Mouse (Mus musculus): ENCODE results near the gene Prkar2a. TPM values are rescaled to one million over a fixed set of nuclear protein-coding genes. Genes with fewer than 3 reads are reported as not detected.
A peak's percentile ranks its signal among the peaks of the same experiment; 100 is the strongest.

The Prkar2a gene
- polyA plus RNA-seq, 1 experiment from 2014 or later, result 22.2 TPM

DNA sequence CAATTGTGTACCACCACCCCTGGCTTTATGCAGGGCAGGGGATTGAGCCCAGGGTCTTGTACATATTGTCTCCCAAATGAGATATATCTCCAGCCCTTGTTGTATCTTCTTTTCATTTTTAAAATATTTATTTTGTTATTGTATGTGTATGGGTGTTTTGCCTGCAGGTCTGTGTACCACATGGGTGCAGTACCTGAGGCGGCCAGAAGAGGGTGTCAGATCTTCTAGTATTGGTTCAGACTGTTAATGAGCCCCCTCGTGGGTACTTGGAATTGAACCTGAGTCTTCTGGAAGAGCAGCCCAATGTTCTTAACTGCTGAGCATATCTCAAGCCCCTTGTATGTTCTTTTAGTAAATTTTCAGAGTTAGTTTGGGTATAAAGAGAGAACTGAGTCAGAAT is 16.0 kb upstream of the Prkar2a start:
- Histone ChIP-seq H3K4me2 (replicated peaks; ENCODE audit: low read depth) (no peak overlapping the region), H3K36me3 (ENCODE audit: control insufficient read depth, insufficient read depth, low read length) (peaks cover 14% of the 10 kb centered on the region), H3K9ac (ENCODE audit: low read length) (no peak overlapping the region), H3K4me3 (ENCODE audit: low read depth, low read length) (no peak overlapping the region), H3K27ac (replicated peaks) (no peak overlapping the region), H3K9me3 (ENCODE audit: control insufficient read depth, low read length) (no peaks in the 10 kb centered on the region), H3K27me3 (ENCODE audit: control insufficient read depth, insufficient read depth, low read length) (no peaks in the 10 kb centered on the region), H3K4me1 (replicated peaks; ENCODE audit: control insufficient read depth, insufficient read depth) (no peaks in the 10 kb centered on the region)
- peak; percentile 36 for DNase-seq (ENCODE audit: low spot score)
- 47% methylated on average over 2 of the region's 2 CpGs for WGBS
- peak; percentile 58 for TF ChIP-seq CTCF (IDR thresholded peaks at IDR 0.05; ENCODE audit: low read depth)
- no peak for TF ChIP-seq EP300 (optimal IDR thresholded peaks at IDR 0.05)
- ATAC-seq (ENCODE audit: low FRiP score, low TSS enrichment), result no peak

DNA sequence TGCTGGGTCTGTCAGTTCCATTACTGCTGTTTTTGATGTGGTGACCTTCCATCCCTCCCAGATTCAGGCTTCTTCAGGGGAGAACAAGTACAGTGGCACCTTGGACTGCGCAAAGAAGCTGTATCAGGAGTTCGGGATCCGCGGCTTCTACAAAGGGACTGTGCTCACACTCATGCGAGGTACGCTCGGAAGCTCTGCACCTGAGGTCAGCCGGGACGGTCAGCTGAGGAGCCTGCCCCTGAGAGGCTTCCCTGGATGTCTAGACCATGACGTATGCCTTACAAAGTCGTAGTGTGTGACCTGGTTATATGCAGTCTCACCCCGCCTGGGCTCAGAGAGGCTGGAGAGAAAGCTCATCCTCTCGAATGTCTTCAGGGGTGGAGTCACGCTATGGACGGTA is 9.1 kb upstream of the Prkar2a start:
- H3K9ac ChIP-seq (ENCODE audit: low read length), result no peak overlapping the region
- DNase-seq (ENCODE audit: low spot score) (no peak), ATAC-seq (ENCODE audit: low FRiP score, low TSS enrichment) (no peak)
- 92% methylated on average over 15 of the region's 15 CpGs for WGBS
- no peak overlapping the region for H3K27ac ChIP-seq (replicated peaks)
- no peaks in the 10 kb centered on the region for H3K4me1 ChIP-seq (replicated peaks; ENCODE audit: control insufficient read depth, insufficient read depth)
- H3K36me3 ChIP-seq (ENCODE audit: control insufficient read depth, insufficient read depth, low read length), result peaks cover 4% of the 10 kb centered on the region; the same call in 1 of the 2 replicates
- H3K9me3 ChIP-seq (ENCODE audit: control insufficient read depth, low read length), result no peaks in the 10 kb centered on the region
- TF ChIP-seq EP300 (optimal IDR thresholded peaks at IDR 0.05), result no peak
- no peak for TF ChIP-seq CTCF (IDR thresholded peaks at IDR 0.05; ENCODE audit: low read depth)
- H3K4me2 ChIP-seq (replicated peaks; ENCODE audit: low read depth), result no peak overlapping the region
- no peaks in the 10 kb centered on the region for H3K27me3 ChIP-seq (ENCODE audit: control insufficient read depth, insufficient read depth, low read length)
- H3K4me3 ChIP-seq (ENCODE audit: low read depth, low read length), result no peak overlapping the region

DNA sequence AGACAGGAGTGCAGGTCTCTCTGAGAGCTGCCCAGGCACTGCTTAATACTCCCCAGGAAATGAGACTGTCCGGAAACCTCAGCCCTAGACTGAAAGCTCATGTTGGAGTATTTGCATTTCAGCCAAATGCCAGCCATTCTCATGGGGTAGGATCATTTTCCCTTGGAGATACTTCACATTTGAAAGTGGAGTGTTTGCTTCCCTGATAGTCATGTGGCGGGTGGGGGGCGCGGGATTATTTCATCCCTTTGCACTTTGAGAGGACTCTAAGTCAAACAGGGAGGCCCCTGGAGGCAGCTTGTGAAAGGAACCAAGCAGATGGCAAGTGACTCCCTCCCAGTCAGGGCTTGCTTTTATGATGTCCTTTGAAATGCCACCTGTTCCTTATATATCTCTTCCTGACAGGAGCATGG is 2.6 kb upstream of the Prkar2a start:
- no peak overlapping the region for H3K9ac ChIP-seq (ENCODE audit: low read length)
- no peak for TF ChIP-seq CTCF (IDR thresholded peaks at IDR 0.05; ENCODE audit: low read depth)
- TF ChIP-seq EP300 (optimal IDR thresholded peaks at IDR 0.05), result no peak
- ATAC-seq (ENCODE audit: low FRiP score, low TSS enrichment) (no peak), DNase-seq (ENCODE audit: low spot score) (no peak)
- H3K9me3 ChIP-seq (ENCODE audit: control insufficient read depth, low read length), result no peaks in the 10 kb centered on the region
- H3K4me2 ChIP-seq (replicated peaks; ENCODE audit: low read depth), result no peak overlapping the region
- H3K27me3 ChIP-seq (ENCODE audit: control insufficient read depth, insufficient read depth, low read length), result no peaks in the 10 kb centered on the region
- peaks cover 4% of the 10 kb centered on the region; the same call in 1 of the 2 replicates for H3K36me3 ChIP-seq (ENCODE audit: control insufficient read depth, insufficient read depth, low read length)
- no peaks in the 10 kb centered on the region for H3K4me1 ChIP-seq (replicated peaks; ENCODE audit: control insufficient read depth, insufficient read depth)
- no peak overlapping the region for H3K27ac ChIP-seq (replicated peaks)
- WGBS, result 41% methylated on average over 4 of the region's 4 CpGs
- no peak overlapping the region for H3K4me3 ChIP-seq (ENCODE audit: low read depth, low read length)

DNA sequence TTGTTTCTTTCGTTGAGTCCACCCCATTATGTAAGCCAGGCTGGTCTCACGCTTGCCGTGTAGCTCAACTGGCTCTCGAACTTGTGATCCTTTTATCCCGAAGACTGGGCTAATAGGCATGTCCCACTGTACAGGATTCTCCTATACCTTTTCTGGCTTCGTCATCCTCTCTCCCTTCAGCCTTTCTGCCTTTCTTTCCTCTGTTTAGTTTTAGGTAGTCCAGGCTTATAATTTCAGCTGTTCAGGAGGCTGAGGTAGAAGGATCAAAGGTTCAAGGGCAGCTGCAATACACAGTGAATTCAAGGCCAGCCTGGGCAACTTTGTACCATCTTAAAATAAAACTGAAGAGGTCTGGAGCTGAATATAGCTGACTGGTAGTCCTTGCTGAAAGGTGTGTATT is 1.9 kb upstream of the Prkar2a start:
- Histone ChIP-seq H3K9me3 (ENCODE audit: control insufficient read depth, low read length) (no peaks in the 10 kb centered on the region), H3K4me2 (replicated peaks; ENCODE audit: low read depth) (no peak overlapping the region), H3K4me3 (ENCODE audit: low read depth, low read length) (no peak overlapping the region), H3K4me1 (replicated peaks; ENCODE audit: control insufficient read depth, insufficient read depth) (no peaks in the 10 kb centered on the region), H3K27ac (replicated peaks) (no peak overlapping the region), H3K36me3 (ENCODE audit: control insufficient read depth, insufficient read depth, low read length) (peaks cover under 1% of the 10 kb centered on the region; the same call in 1 of the 2 replicates), H3K27me3 (ENCODE audit: control insufficient read depth, insufficient read depth, low read length) (no peaks in the 10 kb centered on the region), H3K9ac (ENCODE audit: low read length) (no peak overlapping the region)
- WGBS, result 78% methylated on average over 6 of the region's 6 CpGs
- ATAC-seq (ENCODE audit: low FRiP score, low TSS enrichment), result no peak
- no peak for DNase-seq (ENCODE audit: low spot score)
- TF ChIP-seq EP300 (optimal IDR thresholded peaks at IDR 0.05), result no peak
- no peak for TF ChIP-seq CTCF (IDR thresholded peaks at IDR 0.05; ENCODE audit: low read depth)

DNA sequence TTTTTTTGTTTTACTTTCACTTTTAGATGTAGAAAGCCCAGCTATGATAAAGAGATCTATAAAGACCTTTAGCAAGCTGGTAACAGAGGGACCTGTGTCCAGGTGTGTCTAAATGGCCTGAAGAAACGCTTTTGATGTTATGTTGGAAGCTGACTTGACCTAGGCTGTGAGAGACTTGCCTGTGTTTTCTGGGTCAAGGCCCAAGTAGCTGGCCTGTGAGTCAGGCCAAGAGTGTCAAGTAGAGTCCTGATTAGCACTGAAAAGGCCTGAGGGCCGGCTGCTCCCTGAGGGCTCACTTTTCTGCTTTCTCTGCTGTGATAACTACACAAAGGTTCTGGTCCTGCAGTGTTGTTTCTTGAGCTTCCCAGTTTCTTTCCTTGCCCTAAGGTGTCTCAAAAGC is 1.4 kb upstream of the Prkar2a start:
- H3K9me3 ChIP-seq (ENCODE audit: control insufficient read depth, low read length), result no peaks in the 10 kb centered on the region
- TF ChIP-seq CTCF (IDR thresholded peaks at IDR 0.05; ENCODE audit: low read depth) (no peak), EP300 (optimal IDR thresholded peaks at IDR 0.05) (no peak)
- no peak overlapping the region for H3K4me3 ChIP-seq (ENCODE audit: low read depth, low read length)
- no peaks in the 10 kb centered on the region for H3K4me1 ChIP-seq (replicated peaks; ENCODE audit: control insufficient read depth, insufficient read depth)
- no peak for DNase-seq (ENCODE audit: low spot score)
- H3K36me3 ChIP-seq (ENCODE audit: control insufficient read depth, insufficient read depth, low read length), result no peaks in the 10 kb centered on the region
- H3K27me3 ChIP-seq (ENCODE audit: control insufficient read depth, insufficient read depth, low read length), result no peaks in the 10 kb centered on the region
- WGBS, result 78% methylated on average over 2 of the region's 2 CpGs
- no peak overlapping the region for H3K4me2 ChIP-seq (replicated peaks; ENCODE audit: low read depth)
- no peak for ATAC-seq (ENCODE audit: low FRiP score, low TSS enrichment)
- no peak overlapping the region for H3K9ac ChIP-seq (ENCODE audit: low read length)
- no peak overlapping the region for H3K27ac ChIP-seq (replicated peaks)

DNA sequence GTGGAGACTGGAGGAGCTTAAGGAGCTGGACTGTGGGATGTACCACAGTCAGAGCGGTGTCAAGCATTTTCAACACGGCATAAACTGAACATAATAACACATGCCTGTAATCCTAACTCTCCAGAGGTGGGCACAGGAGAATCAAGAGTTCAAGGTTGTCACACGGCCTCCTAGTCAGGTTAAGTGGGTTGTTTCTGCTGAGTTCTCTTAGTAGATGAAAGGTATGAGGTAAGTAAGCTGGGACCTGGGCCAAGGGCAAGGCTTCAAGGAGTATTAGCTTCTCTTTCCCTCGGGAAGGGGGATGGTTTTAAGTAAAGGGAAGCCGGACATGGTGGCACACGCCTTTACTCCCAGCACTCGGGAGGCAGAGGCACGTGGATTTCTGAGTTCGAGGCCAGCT is 663 bp upstream of the Prkar2a start:
- DNase-seq (ENCODE audit: low spot score) (no peak), ATAC-seq (ENCODE audit: low FRiP score, low TSS enrichment) (no peak)
- H3K4me3 ChIP-seq (ENCODE audit: low read depth, low read length), result no peak overlapping the region
- H3K4me2 ChIP-seq (replicated peaks; ENCODE audit: low read depth), result no peak overlapping the region
- H3K36me3 ChIP-seq (ENCODE audit: control insufficient read depth, insufficient read depth, low read length), result no peaks in the 10 kb centered on the region
- H3K9ac ChIP-seq (ENCODE audit: low read length), result no peak overlapping the region
- WGBS, result 59% methylated on average over 9 of the region's 9 CpGs
- H3K27me3 ChIP-seq (ENCODE audit: control insufficient read depth, insufficient read depth, low read length), result no peaks in the 10 kb centered on the region
- H3K27ac ChIP-seq (replicated peaks), result no peak overlapping the region
- no peaks in the 10 kb centered on the region for H3K9me3 ChIP-seq (ENCODE audit: control insufficient read depth, low read length)
- TF ChIP-seq CTCF (IDR thresholded peaks at IDR 0.05; ENCODE audit: low read depth) (no peak), EP300 (optimal IDR thresholded peaks at IDR 0.05) (no peak)
- H3K4me1 ChIP-seq (replicated peaks; ENCODE audit: control insufficient read depth, insufficient read depth), result peaks cover 4% of the 10 kb centered on the region
